Comparison of ENCODE assay signal across 9 mouse cellular contexts in the genomic region with DNA sequence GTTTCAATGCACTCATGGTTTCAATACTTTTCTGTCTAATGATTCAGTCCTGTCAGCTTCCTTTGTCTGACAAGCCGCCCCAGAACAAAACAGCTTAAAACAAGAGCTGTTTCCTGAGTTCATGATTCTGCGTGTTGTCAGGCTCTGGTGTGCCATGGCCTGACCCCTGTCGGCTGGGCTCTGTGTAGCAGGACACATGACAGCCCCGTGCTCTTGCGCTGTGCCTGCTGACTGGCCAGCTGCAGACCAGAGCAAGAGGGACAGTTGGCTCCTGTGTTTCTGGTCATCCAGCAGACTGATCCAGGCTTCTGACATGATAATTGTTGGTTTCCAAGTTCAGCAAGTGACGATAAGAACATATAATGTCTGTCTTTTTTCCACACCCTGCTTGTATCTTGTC. TPM values are rescaled to one million over a fixed set of nuclear protein-coding genes. Genes with fewer than 3 reads are reported as not detected.
DNase-seq lines count a peak whose midpoint lies in the region; ATAC-seq and TF ChIP-seq lines count a peak whose summit lies in the region.
"Had no signal": no experiment of that assay in that cellular context is flagged by ENCODE, and none has a peak within 500 bp of the region (broad histone marks: within the 10 kb centered on the region; RNA-seq: fewer than 3 reads in every experiment).

No protein-coding gene starts in this region.

- H3K27me3 ChIP-seq in kidney, postnatal 0 days (ENCODE audit: insufficient read depth, low read length), result no peaks in the 10 kb centered on the region
- H3K27me3 ChIP-seq: embryonic facial prominence, embryonic 13.5 days; neural tube, embryonic 12.5 days had no signal

- no peaks in the 10 kb centered on the region for H3K36me3 ChIP-seq in kidney, postnatal 0 days (ENCODE audit: insufficient read depth, low read length)
- H3K36me3 ChIP-seq: embryonic facial prominence, embryonic 13.5 days; neural tube, embryonic 12.5 days had no signal

- H3K9ac ChIP-seq in kidney, postnatal 0 days (ENCODE audit: low read depth, low read length), result no peak overlapping the region
- H3K9ac ChIP-seq: embryonic facial prominence, embryonic 13.5 days; neural tube, embryonic 12.5 days had no signal

- 41% methylated on average over 6 of the region's 6 CpGs for WGBS in kidney, postnatal 0 days

- no peaks in the 10 kb centered on the region for H3K9me3 ChIP-seq in kidney, postnatal 0 days (replicated peaks; ENCODE audit: low read length)
- H3K9me3 ChIP-seq: embryonic facial prominence, embryonic 13.5 days; neural tube, embryonic 12.5 days had no signal

- no peak overlapping the region for H3K4me2 ChIP-seq in kidney, postnatal 0 days (ENCODE audit: low read length)
- H3K4me2 ChIP-seq: embryonic facial prominence, embryonic 13.5 days; neural tube, embryonic 12.5 days had no signal

- H3K4me3 ChIP-seq in kidney, postnatal 0 days (replicated peaks; ENCODE audit: low read depth, low read length), result no peak overlapping the region
- H3K4me3 ChIP-seq: embryonic facial prominence, embryonic 13.5 days; neural tube, embryonic 12.5 days had no signal

- peak; percentile 42 for DNase-seq in ovary, postnatal 36 days (ENCODE audit: low spot score)
- no peak for DNase-seq in ovary, postnatal 14 days (ENCODE audit: low spot score)
- DNase-seq in adrenal gland, postnatal 14 days, result peak; percentile 79
- peak; percentile 28 to 49 for DNase-seq in gastrocnemius, postnatal 4 days (ENCODE audit: low spot score in 2 of 2)
- peak; percentile 50 for DNase-seq in kidney, postnatal 0 days (ENCODE audit: low spot score)
- DNase-seq in natural killer cell, adult 2 months (ENCODE audit: low spot score in 2 of 2), result peak; percentile 18 to 34
- DNase-seq in c-Kit-positive CD71-positive TER-119-positive erythroid progenitor cells, embryonic 14.5 days (ENCODE audit: low spot score), result no peak

- ATAC-seq in kidney, postnatal 0 days (replicated peaks; ENCODE audit: low FRiP score, low read depth), result no peak; the same call in 1 of the 2 replicates

- TF ChIP-seq CTCF in kidney, postnatal 0 days (IDR thresholded peaks at IDR 0.05; ENCODE audit: low read depth), result peak; percentile 69

- no peak overlapping the region for H3K27ac ChIP-seq in kidney, postnatal 0 days
- H3K27ac ChIP-seq: neural tube, embryonic 12.5 days had no signal

- 0 out of 2 replicates have a peak, but pooled peaks cover 7% of the 10 kb centered on the region for H3K4me1 ChIP-seq in kidney, postnatal 0 days (replicated peaks; ENCODE audit: insufficient read depth, low read length)

RNA-seq across cellular contexts. Expression of a gene that starts 26.4 kb away (rescaled TPM):
- not detected in 2 replicates for total RNA-seq in adrenal gland, postnatal 14 days (2021)
- not detected for total RNA-seq in gastrocnemius, postnatal 4 days (2021)
- 0.69 and 1.1 TPM in 2 replicates for polyA plus RNA-seq in kidney, postnatal 0 days (2015; fragmentation: Nextera tagmentation; extraction: Ambion mirVana)
- polyA plus RNA-seq: embryonic facial prominence, embryonic 13.5 days; neural tube, embryonic 12.5 days had no signal

RNA-seq across cellular contexts. Expression of a gene that starts 42.2 kb away (rescaled TPM):
- total RNA-seq in adrenal gland, postnatal 14 days (2021), result 5.6 and 6.0 TPM in 2 replicates
- total RNA-seq in gastrocnemius, postnatal 4 days (2021), result 1 to 10 TPM; 2.3 to 2.6 TPM
- polyA plus RNA-seq in kidney, postnatal 0 days (2015; fragmentation: Nextera tagmentation; extraction: Ambion mirVana), result 1.5 and 1.8 TPM in 2 replicates

Comparison
In these comparisons a context has a peak if more than half of its experiments do, and no peak if none do; other contexts are left out.
1. DNase-seq: peak in ovary, postnatal 36 days (single experiment), adrenal gland, postnatal 14 days (single experiment), gastrocnemius, postnatal 4 days (2 of 2), kidney, postnatal 0 days (single experiment) and natural killer cell, adult 2 months (2 of 2); none in ovary, postnatal 14 days (single experiment) and c-Kit-positive CD71-positive TER-119-positive erythroid progenitor cells, embryonic 14.5 days (single experiment).